Mouse (Mus musculus) fibroblast of lung, adult 2 months (primary cell): ENCODE measurements at regions not wholly inside any gene's neighbourhood (a gene's known extent, or its start where the extent isn't known, plus 50 kb on each side); places are given as distances from the start of the nearest gene placed in this dataset.
A peak's percentile ranks its signal among the peaks of the same experiment; 100 is the strongest.

Experiments
- DNase-seq: peaks from one replicate; pipeline ENCODE4 v3.0.0-alpha.2; 2011; ENCODE audit warnings: low read depth

DNA sequence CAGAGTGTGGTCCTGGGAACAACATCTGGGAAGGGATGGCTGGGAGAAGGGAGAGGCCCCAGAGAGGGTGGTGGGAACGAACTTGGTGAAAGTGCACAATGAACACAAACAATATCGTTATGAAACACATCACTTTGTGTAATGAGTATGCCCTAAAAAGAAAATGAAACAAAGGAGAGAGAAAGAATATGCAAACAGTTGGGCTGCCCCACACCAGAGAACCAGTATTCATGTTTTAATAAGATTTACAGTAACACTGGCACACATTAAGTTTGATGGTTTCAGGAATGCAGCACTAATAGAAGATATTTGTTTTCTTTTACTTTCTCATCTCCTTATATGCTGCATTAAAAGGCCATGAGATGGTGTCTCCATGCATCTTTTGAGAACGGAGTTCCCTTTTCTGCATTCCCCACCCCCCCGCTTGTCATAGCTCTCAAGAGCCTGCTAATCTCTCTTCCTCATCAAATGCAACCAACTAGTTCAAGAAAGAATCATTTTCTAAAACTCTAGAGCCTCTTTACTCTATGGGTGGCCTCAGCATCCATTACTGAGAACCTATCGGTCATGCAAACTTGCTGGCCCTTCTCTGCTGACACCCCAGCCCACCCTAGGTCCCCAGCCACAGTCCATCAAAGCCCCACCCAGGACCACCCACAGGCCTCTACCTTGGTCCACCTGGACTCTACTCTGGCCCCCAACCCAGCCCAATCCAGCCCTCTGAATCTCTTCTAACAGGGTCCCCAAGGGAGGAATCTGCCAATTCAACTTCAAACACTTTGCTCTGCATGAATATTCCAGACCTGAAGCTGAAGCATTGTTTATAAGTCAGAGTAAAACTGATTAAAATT lies 379.0 kb upstream of the Nrp1 start:
- DNase-seq: no peak

- DNase-seq: no peak
Measured at GRCm38 (mm10) chr8:127982165-127982564, 376.2 kb upstream of the Nrp1 start.

DNA sequence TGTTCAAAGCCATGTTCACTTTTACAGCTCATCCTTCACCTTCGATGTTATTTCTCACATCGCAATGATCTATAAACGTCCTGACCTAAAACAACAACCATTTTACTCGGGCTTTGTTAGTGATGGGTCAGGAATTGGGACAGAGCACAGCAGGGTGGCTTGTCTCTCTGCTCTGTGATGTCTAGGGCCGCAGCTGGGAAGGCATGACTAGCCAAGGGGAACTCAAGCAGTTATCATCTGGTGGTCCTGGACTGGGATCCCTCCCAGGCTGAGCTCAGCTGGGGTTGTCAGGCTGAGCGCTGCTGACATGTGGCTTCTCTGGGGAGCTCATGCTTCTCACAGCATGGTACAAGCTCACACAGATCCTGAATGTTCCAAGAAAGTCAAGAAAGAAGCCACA lies 372.8 kb upstream of the Nrp1 start:
- no peak for DNase-seq

GRCm38 (mm10) chr8:127988887-127989286 lies 369.5 kb upstream of the Nrp1 start:
- no peak for DNase-seq

DNA sequence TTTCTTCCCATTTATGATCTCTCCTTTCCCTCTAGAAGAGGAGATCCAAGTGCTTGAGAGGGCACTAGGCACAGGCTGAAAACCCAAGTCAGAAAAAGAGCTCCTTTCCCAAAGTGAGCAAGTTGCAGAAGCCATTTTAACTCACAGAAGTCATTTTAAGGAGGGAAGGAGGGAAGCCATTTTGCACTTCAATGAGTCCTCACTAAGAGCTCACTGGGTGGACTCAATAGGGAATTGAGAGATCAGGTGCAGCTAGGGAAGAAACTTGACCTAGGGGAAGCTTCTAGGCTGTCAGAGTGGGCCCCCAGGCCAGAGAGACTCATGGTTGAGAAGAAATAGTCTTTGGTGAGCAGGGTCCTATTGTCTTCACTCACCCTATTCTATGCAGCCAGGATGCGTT lies 363.5 kb upstream of the Nrp1 start:
- no peak for DNase-seq

DNA sequence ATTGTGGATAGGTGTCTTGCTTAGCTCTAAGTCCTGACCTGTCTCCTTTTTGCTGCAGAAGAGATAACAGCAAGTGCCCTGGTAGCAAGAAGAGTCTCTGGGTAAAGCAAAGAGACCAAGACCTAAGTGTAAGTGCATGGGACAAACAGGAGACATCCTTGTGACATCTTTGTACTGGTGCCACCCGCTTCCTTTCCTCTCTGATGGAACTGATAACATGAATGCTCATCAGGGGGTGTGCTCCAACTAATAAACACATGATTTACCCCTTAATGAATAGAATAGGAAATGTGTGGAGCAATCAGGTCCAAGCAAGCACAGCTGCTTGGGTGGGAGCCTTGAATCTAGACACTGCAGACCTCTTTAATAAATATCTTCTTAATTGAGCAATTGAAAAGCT lies 362.9 kb upstream of the Nrp1 start:
- no peak for DNase-seq

DNA sequence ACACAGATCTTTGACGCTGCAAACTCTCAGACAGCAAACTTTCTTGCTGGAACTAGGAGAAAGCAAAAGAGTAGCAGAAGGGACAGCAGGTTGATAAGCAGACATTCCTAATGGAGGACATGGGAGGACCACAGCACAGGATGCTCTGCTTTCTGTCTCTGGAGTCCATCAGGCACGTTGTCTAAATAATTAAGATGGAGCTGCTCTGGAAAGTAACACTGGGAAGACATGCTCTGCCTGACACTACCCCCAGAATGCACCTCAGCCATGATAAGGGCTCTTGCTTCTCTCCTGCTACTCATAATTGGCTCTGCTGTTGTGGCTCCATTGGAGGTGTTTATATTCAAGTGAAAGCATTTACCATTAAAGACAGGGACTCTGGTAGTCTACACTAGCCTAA lies 356.0 kb upstream of the Nrp1 start:
- DNase-seq: no peak

DNA sequence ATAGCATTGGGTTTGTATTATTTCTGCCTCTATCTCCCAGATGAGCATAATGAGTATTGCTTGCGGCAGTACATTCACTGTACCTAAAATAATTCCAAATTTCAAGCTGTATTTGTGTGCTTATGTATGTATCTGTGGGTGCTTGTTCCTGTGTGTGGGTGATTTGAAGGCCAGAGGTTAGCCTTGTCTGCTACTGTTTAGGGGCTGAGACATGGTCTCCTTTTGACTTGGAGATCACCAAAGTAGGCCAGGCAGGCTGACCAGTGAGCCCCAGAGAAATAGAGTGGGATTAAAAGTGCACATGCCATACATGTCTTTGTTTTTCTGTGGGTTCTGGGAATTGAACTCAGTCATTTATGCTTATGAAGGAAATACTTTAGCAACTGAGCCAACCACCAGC lies 355.6 kb upstream of the Nrp1 start:
- no peak for DNase-seq

DNA sequence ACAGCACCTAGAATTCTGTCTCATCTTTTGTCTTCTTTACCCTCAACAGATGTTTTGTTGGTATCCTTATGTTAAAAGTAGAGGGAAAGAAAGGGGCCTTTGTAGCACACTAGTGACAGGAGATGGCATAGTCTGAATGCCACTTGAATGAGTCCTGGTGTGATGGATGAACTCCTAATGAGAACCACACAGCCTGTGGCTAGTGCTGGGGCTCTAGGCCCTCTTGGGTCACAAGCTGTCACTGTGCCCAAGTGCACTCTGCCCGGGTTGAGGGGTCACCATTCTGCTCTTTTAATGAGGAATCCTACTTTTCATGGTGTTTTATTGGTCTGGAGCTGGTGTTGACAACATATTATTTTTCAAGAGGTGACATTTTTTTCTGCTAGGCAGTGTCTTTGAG lies 355.0 kb upstream of the Nrp1 start:
- DNase-seq: no peak

- DNase-seq: peak; percentile 16
Measured at GRCm38 (mm10) chr8:128003881-128004286, 354.5 kb upstream of the Nrp1 start.

DNA sequence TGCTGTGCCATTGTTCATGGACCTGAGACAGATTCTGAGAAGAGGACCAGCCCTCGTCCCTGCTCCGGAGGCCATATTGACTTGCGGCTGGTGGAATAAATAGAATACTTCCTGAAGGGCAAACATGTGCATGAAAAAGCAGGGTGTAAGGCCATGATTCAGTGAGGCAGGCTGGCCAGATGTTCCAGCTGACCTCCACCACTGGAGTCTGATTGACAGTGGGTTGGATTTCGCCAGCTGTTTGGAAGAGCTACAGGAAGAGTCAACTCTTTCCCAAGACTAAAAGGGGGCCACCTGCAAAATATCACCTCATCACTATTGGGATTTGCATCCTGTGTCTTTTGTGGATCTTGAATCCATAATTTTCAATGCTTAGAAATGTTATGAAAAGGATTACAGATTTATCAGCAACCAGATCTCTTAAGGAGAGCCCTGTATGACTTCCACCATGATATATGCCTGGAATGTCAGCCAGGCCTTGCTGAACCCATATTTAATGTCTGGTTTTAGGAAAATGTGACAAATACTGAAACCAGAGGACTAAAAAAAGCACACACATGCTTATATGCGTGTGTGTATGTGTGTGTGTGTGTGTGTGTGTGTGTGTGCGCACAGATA lies 348.9 kb upstream of the Nrp1 start:
- DNase-seq: no peak

DNA sequence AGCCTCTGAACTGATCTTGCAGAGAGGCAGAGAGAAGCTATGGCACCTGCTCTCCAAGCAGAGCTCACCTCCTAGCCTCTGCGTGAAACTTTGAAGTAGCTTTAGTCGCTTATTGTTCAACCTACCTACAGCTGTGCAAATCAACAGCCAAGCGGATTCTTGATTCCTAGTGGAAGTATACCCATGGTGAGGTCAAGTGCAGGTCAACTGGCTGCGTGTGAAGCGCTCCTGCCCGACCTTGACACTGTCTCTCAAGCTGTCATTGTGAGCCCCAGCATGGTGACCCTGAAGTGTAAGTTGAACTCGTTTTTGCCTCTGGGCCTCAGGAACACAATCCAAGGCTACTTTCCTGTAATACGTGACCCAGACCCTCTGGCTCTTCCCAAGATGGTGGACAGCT lies 341.2 kb upstream of the Nrp1 start:
- no peak for DNase-seq

DNA sequence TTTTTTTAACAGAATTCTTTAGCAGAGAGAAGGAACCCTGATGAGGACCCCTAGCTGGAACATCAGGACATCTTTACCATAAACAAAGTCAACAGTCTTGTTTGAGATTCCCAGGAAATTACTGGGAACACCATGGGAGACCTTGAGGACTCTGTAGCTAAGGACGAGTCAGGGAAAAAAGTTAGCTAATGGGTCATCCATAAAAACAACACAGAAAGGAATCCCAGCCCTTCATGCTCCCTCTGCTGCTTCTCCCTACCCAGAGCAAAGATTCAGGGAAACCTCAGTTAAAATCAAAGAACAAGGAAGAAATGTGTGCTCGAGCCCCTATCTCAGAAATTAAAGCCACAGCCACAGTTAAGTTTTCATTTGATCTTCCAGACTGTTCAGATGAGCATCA lies 334.7 kb upstream of the Nrp1 start:
- DNase-seq: no peak

- no peak for DNase-seq
Measured at GRCm38 (mm10) chr8:128024774-128025222, 333.6 kb upstream of the Nrp1 start.

DNA sequence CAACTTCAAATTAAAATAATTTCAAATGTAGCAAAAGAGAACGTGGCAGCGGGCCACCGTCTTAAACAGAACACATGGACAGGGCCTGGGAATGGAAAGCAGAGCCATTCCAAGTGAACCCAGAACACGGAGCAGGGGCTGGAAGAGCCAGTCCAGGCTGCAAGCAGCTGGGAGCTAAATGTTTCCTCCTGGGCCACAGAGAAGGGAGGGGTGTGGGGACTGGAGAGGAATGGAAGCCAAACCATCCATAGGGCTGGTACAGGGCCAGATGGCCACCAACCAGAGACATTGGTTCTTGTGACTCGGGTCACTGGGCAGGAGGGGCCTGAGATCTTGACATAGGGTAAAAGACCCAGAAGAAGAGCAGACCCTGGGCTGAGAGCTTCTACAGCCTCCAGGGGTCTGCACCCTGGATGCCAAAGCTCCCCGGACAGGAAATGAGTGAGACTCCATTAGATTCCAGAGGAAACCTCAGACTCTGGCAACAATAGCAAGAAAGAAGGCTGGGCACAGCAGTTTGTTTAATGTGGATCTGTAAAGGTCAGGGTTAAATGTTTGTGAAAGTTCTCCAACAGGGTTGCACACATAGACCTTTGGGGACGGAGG lies 333.1 kb upstream of the Nrp1 start:
- peak; percentile 85 for DNase-seq

GRCm38 (mm10) chr8:128026981-128027380 lies 331.4 kb upstream of the Nrp1 start:
- DNase-seq: no peak

DNA sequence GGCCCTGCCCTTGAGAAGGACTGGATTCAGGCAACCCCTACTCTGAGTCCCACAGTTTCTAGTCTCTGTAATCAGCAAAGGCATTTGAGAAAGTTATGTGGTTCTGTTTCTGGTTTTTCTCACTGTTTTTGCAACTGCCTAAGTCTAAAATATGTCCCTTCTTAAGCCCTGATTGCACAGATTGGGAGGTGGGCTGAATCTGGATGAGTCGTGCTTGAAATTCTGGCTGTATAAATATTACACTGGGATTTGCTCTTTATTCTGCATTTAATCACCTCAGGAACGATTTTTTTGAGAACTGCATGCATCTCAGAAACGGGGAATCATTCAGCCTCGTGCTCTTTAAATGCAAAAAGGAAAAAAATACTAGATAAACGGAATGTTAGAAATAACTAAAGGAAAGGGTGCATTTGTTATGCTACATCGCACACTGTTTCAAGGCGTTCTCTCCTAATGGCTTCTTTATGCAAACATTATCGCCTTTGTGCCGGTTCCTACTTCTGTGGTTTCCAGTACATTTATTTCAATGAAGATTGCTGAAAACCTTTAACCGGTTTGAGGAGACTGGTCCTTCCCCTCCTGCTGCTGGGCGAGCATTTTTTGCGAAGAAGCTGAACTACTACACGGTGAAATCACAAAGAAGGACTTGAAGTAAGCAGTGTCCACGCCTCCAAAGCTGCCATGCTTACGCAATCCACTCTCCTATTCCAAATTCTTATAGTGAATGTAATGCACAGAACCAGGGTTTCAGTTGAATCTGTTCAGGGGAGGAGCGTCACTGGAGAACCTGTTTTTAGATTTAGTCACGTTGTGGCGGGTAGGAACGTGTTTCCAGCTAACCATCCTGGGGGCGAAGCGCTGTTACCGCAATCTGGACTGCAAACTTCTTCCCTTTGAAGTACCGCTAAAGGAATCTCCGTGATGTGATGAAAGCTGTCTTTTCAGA lies 327.8 kb upstream of the Nrp1 start:
- peak; percentile 15 for DNase-seq

- no peak for DNase-seq
Measured at GRCm38 (mm10) chr8:128034127-128034526, 324.3 kb upstream of the Nrp1 start.

- no peak for DNase-seq
Measured at GRCm38 (mm10) chr8:128035672-128036071, 322.7 kb upstream of the Nrp1 start.

DNA sequence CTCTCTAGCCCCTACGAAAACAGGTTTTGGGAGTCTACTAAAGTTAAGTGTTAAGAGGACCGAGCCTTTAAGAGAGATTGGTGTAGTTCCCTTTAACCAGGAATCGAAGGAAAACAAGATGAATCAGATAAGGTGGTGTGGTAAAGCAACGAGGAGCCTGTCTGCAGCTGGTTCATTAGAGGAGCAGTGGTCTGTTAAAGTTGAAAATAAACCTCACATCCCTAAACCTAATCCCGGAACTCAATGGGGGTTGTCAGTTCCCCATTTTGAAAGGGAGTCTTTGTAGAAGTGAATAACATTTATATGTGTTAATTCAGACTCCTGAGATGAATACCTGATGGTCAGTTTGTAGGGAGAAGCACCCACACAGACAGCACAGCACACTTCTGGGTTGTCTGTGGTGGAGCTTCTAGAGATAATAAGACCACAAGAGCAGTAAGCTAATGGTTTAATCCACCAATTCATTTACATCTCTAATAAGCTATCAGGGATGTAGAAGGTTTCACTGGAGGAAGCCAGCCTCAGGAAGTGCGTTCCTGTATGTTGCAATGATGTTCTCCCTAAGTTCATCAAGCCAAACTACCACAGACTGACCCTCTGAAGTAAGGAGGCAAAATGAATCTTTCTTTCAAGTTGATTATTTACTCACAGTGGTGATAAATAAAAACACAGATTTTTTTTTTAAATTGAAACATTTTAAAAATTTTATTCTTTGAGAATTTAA lies 318.9 kb upstream of the Nrp1 start:
- DNase-seq: no peak

DNA sequence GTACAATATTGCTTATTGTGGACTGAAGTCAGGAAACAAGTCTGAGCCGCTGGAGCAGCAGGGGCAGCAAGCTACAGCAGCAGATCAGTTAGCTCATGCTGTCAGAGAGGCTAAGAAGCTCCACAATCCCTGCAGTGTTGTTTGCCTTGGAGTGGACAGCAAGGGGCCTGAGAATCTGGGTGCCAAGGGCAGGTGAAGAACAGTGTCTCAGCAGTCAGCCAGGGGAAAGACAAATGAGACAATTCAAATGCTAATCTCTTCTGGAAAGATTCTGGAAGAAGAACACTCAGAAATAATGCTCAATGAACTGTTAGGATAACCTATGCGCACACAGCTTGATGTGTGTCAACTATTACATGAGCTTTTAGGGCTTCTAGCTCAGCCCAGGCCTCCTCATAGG lies 315.5 kb upstream of the Nrp1 start:
- DNase-seq: no peak
